Mouse (Mus musculus) hindbrain, embryonic 16.5 days (tissue): ENCODE data around the gene Ush2a. TPM values are rescaled to one million over a fixed set of nuclear protein-coding genes. Genes with fewer than 3 reads are reported as not detected.

ENCODE experiments used
- ATAC-seq: fragments of 200-750 bp; cut with Nextera tagmentation; 2 replicates; pipeline ENCODE4 v1.8.0; 2017; ENCODE audit warnings: moderate TSS enrichment, moderate library complexity
- H3K27ac ChIP-seq: fragments of 300-500 bp; sonication (generic); 2 replicates; pipeline ENCODE4 v1.5.1; 2014; ENCODE audit warnings: low read depth, mild to moderate bottlenecking, control low read depth, low read length, moderate library complexity
- H3K27me3 ChIP-seq: fragments of 300-500 bp; sonication (generic); replicated peaks from 2 replicates; pipeline ENCODE4 v1.6.1; 2014; ENCODE audit warnings: low read length; ENCODE audit not compliant: control insufficient read depth, insufficient read depth
- H3K36me3 ChIP-seq: fragments of 300-500 bp; sonication (generic); 2 replicates; pipeline ENCODE4 v1.6.1; 2014; ENCODE audit warnings: mild to moderate bottlenecking, low read length, moderate library complexity, mixed read lengths; ENCODE audit not compliant: control insufficient read depth, insufficient read depth
- H3K4me1 ChIP-seq: fragments of 300-500 bp; sonication (generic); 2 replicates; pipeline ENCODE4 v1.6.1; 2014; ENCODE audit warnings: low read depth, low read length; ENCODE audit not compliant: control insufficient read depth, insufficient read depth
- H3K4me2 ChIP-seq: fragments of 300-500 bp; sonication (generic); 2 replicates; pipeline ENCODE4 v1.6.1; 2014; ENCODE audit warnings: mild to moderate bottlenecking, low read length, control low read depth, moderate library complexity
- H3K4me3 ChIP-seq: fragments of 300-500 bp; sonication (generic); 2 replicates; pipeline ENCODE4 v1.5.1; 2014; ENCODE audit warnings: mild to moderate bottlenecking, low read length, control low read depth, moderate library complexity
- H3K9ac ChIP-seq: fragments of 300-500 bp; sonication (generic); 2 replicates; pipeline ENCODE4 v1.6.1; 2014; ENCODE audit warnings: low read depth, mild to moderate bottlenecking, control low read depth, low read length, moderate library complexity
- H3K9me3 ChIP-seq: fragments of 300-500 bp; sonication (generic); 2 replicates; pipeline ENCODE4 v1.6.1; 2014; ENCODE audit warnings: mild to moderate bottlenecking, low read length, moderate library complexity; ENCODE audit not compliant: control insufficient read depth
- WGBS: fragments of 180-500 bp; shearing (Covaris S2); extraction: QIAGEN DNeasy Blood & Tissue Kit; methylation state at CpG from one replicate; pipeline ENCODE4 v1.1.7; 2014; 5-methylcytosine and 5-hydroxymethylcytosine counted together
- polyA plus RNA-seq: library from polyadenylated mRNA; unstranded; fragments of >200 nt; fragmentation: Nextera tagmentation; extraction: Ambion mirVana; gene quantifications from 2 replicates; pipeline ENCODE4 v1.2.1, GENCODE M21; 2015

The Ush2a gene
- polyA plus RNA-seq, 1 experiment from 2014 or later, result 0.34 TPM

DNA sequence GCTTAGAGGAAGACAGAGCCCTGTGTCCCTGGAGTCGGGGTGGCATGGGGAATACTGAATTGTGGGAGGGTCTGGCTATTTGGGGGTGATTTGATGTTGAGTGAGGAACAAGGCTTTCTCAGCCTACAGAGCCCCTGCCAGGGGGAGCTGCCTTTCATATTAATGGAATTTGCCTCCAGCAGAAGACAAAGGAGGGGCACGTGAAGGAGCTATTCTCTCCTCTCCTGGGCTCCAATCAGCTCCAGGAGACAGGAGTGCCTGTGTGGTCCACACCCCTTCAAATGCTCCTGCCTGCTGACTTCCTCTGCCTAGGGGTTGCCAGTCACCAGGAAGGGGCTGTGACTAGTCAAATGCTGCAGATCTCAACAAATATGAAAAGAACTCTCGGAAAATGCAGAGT is 398.5 kb downstream of the Ush2a start:
- 2% methylated on average over 3 of the region's 3 CpGs for WGBS
- Histone ChIP-seq H3K36me3 (no peaks in the 10 kb centered on the region), H3K9ac (0 out of 2 replicates have a peak overlapping the region, but pooled peaks have one; percentile 33), H3K4me3 (peak overlapping the region; percentile 14; the same call in 1 of the 2 replicates), H3K4me1 (peaks cover 7% of the 10 kb centered on the region), H3K27me3 (no peaks in the 10 kb centered on the region), H3K4me2 (peak overlapping the region; percentile 46), H3K9me3 (no peaks in the 10 kb centered on the region), H3K27ac (no peak overlapping the region)
- peak; percentile 40; the same call in 1 of the 2 replicates for ATAC-seq

- H3K27me3 ChIP-seq, result no peaks in the 10 kb centered on the region
- no peaks in the 10 kb centered on the region for H3K9me3 ChIP-seq
- 0 out of 2 replicates have a peak, but pooled peaks have one; percentile 37 for ATAC-seq
- no peak overlapping the region for H3K27ac ChIP-seq
- no peak overlapping the region for H3K9ac ChIP-seq
- no peaks in the 10 kb centered on the region for H3K36me3 ChIP-seq
- H3K4me1 ChIP-seq, result peaks cover 7% of the 10 kb centered on the region
- H3K4me3 ChIP-seq, result peak overlapping the region; percentile 14
- H3K4me2 ChIP-seq, result peak overlapping the region; percentile 46
- 2% methylated on average over 8 of the region's 8 CpGs for WGBS
Measured at GRCm38 (mm10) chr1:188660882-188661281, 399.1 kb downstream of the Ush2a start.

- WGBS, result 67% methylated on average over 8 of the region's 8 CpGs
Measured at GRCm38 (mm10) chr1:188667460-188667859, 405.6 kb downstream of the Ush2a start.

DNA sequence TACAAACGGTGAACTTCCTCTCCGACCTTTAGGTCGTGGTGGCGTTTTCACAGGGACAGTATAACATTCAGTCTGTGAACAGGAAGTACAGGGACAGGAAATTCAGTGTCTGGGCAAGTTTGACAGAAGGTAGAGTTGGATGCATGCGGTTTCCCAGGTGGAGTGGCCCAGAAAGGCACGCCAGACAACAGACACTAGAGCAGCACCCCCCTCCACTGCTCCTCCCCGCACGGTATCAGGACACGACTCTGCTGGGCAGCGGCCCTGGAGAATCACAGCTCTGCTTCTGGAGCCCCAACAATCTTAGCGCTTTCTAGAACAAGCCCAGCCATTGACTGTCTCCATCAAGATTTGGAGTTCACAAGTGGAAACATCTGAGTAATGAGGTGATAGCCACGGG is 406.7 kb downstream of the Ush2a start:
- Histone ChIP-seq H3K4me3 (no peak overlapping the region), H3K9ac (no peak overlapping the region), H3K4me1 (no peaks in the 10 kb centered on the region), H3K27me3 (no peaks in the 10 kb centered on the region; the same call in 1 of the 2 replicates), H3K4me2 (no peak overlapping the region), H3K36me3 (no peaks in the 10 kb centered on the region), H3K9me3 (no peaks in the 10 kb centered on the region), H3K27ac (no peak overlapping the region)
- no peak for ATAC-seq
- WGBS, result 86% methylated on average over 12 of the region's 12 CpGs

More at GRCm38 (mm10) chr1:188667460-188667859, 405.6 kb downstream of the Ush2a start:
- no peak overlapping the region for H3K4me3 ChIP-seq
- no peak overlapping the region for H3K9ac ChIP-seq
- no peak for ATAC-seq
- no peak overlapping the region for H3K4me2 ChIP-seq
- no peaks in the 10 kb centered on the region for H3K9me3 ChIP-seq
- H3K36me3 ChIP-seq, result no peaks in the 10 kb centered on the region
- H3K4me1 ChIP-seq, result no peaks in the 10 kb centered on the region
- H3K27ac ChIP-seq, result no peak overlapping the region
- no peaks in the 10 kb centered on the region; the same call in 1 of the 2 replicates for H3K27me3 ChIP-seq

- no peaks in the 10 kb centered on the region; the same call in 1 of the 2 replicates for H3K27me3 ChIP-seq
- no peaks in the 10 kb centered on the region for H3K9me3 ChIP-seq
- H3K9ac ChIP-seq, result no peak overlapping the region
- H3K4me3 ChIP-seq, result no peak overlapping the region
- ATAC-seq, result no peak
- WGBS, result 81% methylated on average over 12 of the region's 12 CpGs
- no peaks in the 10 kb centered on the region for H3K36me3 ChIP-seq
- H3K4me1 ChIP-seq, result no peaks in the 10 kb centered on the region
- H3K4me2 ChIP-seq, result no peak overlapping the region
- no peak overlapping the region for H3K27ac ChIP-seq
Measured at GRCm38 (mm10) chr1:188672871-188673270, 411.0 kb downstream of the Ush2a start.

DNA sequence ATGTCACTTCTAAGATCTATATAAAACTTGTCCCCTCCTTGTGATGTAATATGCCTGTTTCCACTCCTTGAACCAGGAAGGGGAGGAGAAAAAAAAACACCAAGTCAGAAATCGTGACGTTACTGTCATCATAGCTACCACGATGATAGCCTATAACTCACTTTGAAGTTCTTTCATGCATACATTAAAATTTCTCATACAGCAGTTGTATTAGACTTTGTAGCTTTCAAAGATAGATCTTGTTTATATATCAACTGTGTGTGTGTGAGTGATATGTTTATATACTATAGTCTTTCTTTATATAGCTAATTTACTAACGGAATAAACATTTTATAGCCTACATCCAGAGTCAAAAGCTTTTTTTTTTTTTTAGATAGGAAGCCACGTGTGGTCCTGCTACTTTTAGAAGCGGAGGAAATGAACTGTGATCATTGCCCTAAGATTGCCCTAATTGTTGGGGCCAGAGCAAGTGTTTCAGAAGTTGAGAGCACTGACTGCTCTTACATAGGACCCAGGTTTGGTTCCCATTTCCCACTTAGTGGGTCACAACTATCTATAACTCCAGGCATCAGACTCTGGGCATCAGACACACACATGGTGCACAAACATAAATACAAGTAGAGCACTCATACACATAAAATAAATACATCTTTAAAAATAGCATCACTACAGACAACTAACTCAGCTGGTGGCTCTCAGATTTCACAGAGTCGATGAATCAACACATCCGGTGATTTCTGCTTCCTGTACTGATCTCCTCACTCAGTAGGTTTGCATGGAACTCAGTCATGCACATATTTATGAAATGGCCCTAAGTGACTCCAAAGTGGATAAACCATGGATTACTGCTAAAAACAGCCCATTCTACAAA is 413.1 kb downstream of the Ush2a start:
- ATAC-seq, result no peak

GRCm38 (mm10) chr1:188675511-188675863 is 413.7 kb downstream of the Ush2a start:
- Histone ChIP-seq H3K27me3 (no peaks in the 10 kb centered on the region), H3K27ac (no peak overlapping the region), H3K9me3 (no peaks in the 10 kb centered on the region), H3K4me2 (no peak overlapping the region), H3K4me1 (no peaks in the 10 kb centered on the region), H3K9ac (no peak overlapping the region), H3K4me3 (no peak overlapping the region), H3K36me3 (no peaks in the 10 kb centered on the region)
- ATAC-seq, result no peak
- 94% methylated on average over 10 of the region's 10 CpGs for WGBS

More for the DNA sequence above, 413.1 kb downstream of the Ush2a start:
- H3K4me1 ChIP-seq, result no peaks in the 10 kb centered on the region
- WGBS, result 84% methylated on average over 8 of the region's 8 CpGs
- H3K9me3 ChIP-seq, result no peaks in the 10 kb centered on the region
- H3K27me3 ChIP-seq, result no peaks in the 10 kb centered on the region
- H3K9ac ChIP-seq, result no peak overlapping the region
- H3K27ac ChIP-seq, result no peak overlapping the region
- H3K4me3 ChIP-seq, result no peak overlapping the region
- no peaks in the 10 kb centered on the region for H3K36me3 ChIP-seq
- no peak overlapping the region for H3K4me2 ChIP-seq

GRCm38 (mm10) chr1:188678189-188678588 is 416.4 kb downstream of the Ush2a start:
- ATAC-seq, result no peak
- WGBS, result 71% methylated on average over 8 of the region's 8 CpGs
- Histone ChIP-seq H3K9me3 (no peaks in the 10 kb centered on the region), H3K27ac (no peak overlapping the region), H3K36me3 (no peaks in the 10 kb centered on the region), H3K4me3 (no peak overlapping the region), H3K9ac (no peak overlapping the region), H3K4me1 (no peaks in the 10 kb centered on the region), H3K27me3 (no peaks in the 10 kb centered on the region), H3K4me2 (no peak overlapping the region)

DNA sequence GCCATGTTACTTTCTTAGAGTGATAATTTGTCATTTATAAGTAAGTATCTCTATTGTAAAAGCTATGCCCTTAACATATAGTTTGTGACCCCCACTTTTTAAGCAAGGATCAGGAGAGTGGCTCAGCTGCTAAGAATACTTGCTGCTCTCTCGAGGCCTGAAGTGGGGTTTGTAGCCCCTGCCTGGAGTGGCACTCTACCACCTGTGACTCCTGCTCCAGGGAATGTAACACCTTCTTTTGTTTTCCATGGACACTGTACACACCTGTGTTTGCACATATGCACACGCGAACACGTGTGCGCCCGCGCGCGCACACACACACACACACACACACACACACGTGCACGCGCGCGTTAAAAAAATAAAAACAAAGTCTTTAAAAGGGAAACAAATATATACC is 424.5 kb downstream of the Ush2a start:
- Histone ChIP-seq H3K4me2 (no peak overlapping the region), H3K4me3 (no peak overlapping the region), H3K4me1 (no peaks in the 10 kb centered on the region), H3K27me3 (no peaks in the 10 kb centered on the region), H3K27ac (no peak overlapping the region), H3K9me3 (peaks cover 9% of the 10 kb centered on the region), H3K9ac (no peak overlapping the region), H3K36me3 (no peaks in the 10 kb centered on the region)
- 95% methylated on average over 14 of the region's 14 CpGs for WGBS
- ATAC-seq, result no peak
